12 mouse cellular contexts compared by ENCODE assay signal in genomic region chr4:129681837-129682236, GRCm38 (mm10).
"Had no signal": no experiment of that assay in that cellular context is flagged by ENCODE, and none has a peak within 500 bp of the region (broad histone marks: within the 10 kb centered on the region; RNA-seq: fewer than 3 reads in every experiment).

No protein-coding gene starts in this region.

- H3K4me1 ChIP-seq: limb, embryonic 12.5 days; liver, embryonic 13.5 days; stomach, embryonic 15.5 days had no signal

- H3K4me2 ChIP-seq: limb, embryonic 12.5 days; liver, embryonic 13.5 days; stomach, embryonic 15.5 days had no signal

- DNase-seq: kidney, adult 8-10 months; liver, embryonic 13.5 days; lung, adult 2 months; lung, postnatal 36 days; right cerebral cortex, postnatal 14 days; thymus, postnatal 4 days had no signal

- H3K4me3 ChIP-seq: layer of hippocampus, adult 2 months; limb, embryonic 12.5 days; liver, embryonic 13.5 days; stomach, embryonic 15.5 days had no signal

- ATAC-seq: intestine, postnatal 0 days; lung, postnatal 0 days; midbrain, embryonic 16.5 days had no signal

- H3K27ac ChIP-seq: layer of hippocampus, adult 2 months; limb, embryonic 12.5 days; liver, embryonic 13.5 days; stomach, embryonic 15.5 days had no signal

- H3K27me3 ChIP-seq: limb, embryonic 12.5 days; liver, embryonic 13.5 days; stomach, embryonic 15.5 days had no signal

- H3K9ac ChIP-seq: limb, embryonic 12.5 days; liver, embryonic 13.5 days; stomach, embryonic 15.5 days had no signal

- H3K9me3 ChIP-seq: limb, embryonic 12.5 days; liver, embryonic 13.5 days; stomach, embryonic 15.5 days had no signal
